Mouse (Mus musculus) midbrain, embryonic 12.5 days (tissue): Measurements from ENCODE around the gene Kcnip1. TPM values are rescaled to one million over a fixed set of nuclear protein-coding genes. Genes with fewer than 3 reads are reported as not detected.

Experiments used
- ATAC-seq: fragments of 200-750 bp; cut with Nextera tagmentation; 2 replicates; pipeline ENCODE4 v1.8.0; 2017; ENCODE audit warnings: low read depth, moderate TSS enrichment, moderate library complexity; ENCODE audit not compliant: low FRiP score
- H3K27ac ChIP-seq: fragments of 300-500 bp; sonication (generic); replicated peaks from 2 replicates; pipeline ENCODE4 v1.5.1; 2016; ENCODE audit warnings: mild to moderate bottlenecking
- H3K27me3 ChIP-seq: fragments of 300-500 bp; sonication (generic); 2 replicates; pipeline ENCODE4 v1.6.1; 2016; ENCODE audit warnings: mild to moderate bottlenecking
- H3K36me3 ChIP-seq: fragments of 300-500 bp; sonication (generic); 2 replicates; pipeline ENCODE4 v1.6.1; 2016
- H3K4me1 ChIP-seq: fragments of 300-500 bp; sonication (generic); 2 replicates; pipeline ENCODE4 v1.6.1; 2016
- H3K4me2 ChIP-seq: fragments of 300-500 bp; sonication (generic); replicated peaks from 2 replicates; pipeline ENCODE4 v1.6.1; 2016; ENCODE audit warnings: mild to moderate bottlenecking, moderate library complexity
- H3K4me3 ChIP-seq: fragments of 300-500 bp; sonication (generic); 2 replicates; pipeline ENCODE4 v1.5.1; 2016; ENCODE audit warnings: mild to moderate bottlenecking
- H3K9ac ChIP-seq: fragments of 300-500 bp; sonication (generic); replicated peaks from 2 replicates; pipeline ENCODE4 v1.6.1; 2016; ENCODE audit warnings: mild to moderate bottlenecking, moderate library complexity
- H3K9me3 ChIP-seq: fragments of 300-500 bp; sonication (generic); 2 replicates; pipeline ENCODE4 v1.6.1; 2016; ENCODE audit warnings: mild to moderate bottlenecking
- WGBS: fragments of 180-500 bp; shearing (Covaris S2); methylation state at CpG from one replicate; pipeline ENCODE4 v1.1.7; 2016; 5-methylcytosine and 5-hydroxymethylcytosine counted together
- polyA plus RNA-seq: library from polyadenylated mRNA; unstranded; fragments of >200 nt; fragmentation: Nextera tagmentation; extraction: Ambion mirVana; gene quantifications from 2 replicates; pipeline ENCODE4 v1.2.1, GENCODE M21; 2016

The Kcnip1 gene
- polyA plus RNA-seq, 1 experiment from 2014 or later, result 15.5 TPM

DNA sequence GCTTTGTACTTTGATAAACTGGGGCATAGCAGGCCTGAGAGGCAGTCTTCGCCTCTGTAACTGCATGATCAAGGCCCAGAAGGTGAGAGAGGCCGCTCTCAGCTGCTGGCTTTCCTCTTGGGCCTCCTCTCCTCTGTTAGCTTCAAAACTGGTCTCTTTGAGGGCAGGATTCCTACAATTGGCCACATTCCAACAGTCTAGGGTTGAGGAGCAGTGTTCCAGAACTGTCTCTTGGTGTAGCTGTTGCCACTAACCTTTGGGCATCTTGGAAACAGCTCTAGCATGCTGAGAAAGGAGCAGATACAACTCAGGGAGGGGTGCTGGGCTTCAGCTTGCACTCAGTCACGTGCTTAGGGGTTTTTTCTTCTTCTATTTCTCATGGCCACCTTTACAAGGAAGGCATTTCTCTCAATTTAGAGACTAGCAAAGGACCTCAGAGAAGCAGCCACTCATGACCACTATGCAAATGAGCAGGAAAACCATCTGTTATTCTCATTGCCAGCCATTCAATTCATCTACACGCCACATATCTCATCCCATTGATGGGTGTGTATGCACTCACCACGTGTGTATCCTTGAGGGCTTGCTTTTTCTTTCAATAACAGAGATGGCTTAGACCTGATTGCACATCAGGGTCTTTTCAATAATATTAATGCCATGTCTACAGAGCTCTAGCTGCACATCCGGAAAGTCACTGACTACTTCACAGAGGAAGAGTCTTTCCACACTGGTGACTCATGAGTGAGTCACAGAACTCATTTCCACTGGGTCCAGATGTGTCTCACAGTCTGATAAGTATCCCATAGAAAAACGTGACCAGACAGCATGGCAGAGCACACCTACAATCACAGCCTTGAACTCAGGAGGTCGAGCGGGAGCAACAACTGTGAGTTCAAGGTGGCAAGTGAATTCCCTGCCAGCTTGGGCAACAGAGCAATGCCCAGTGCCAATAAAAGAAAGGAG lies 225.7 kb downstream of the Kcnip1 start:
- Histone ChIP-seq H3K4me3 (no peak overlapping the region), H3K4me1 (peaks cover 8% of the 10 kb centered on the region), H3K27ac (no peak overlapping the region), H3K9me3 (no peaks in the 10 kb centered on the region), H3K36me3 (no peaks in the 10 kb centered on the region), H3K27me3 (no peaks in the 10 kb centered on the region), H3K4me2 (no peak overlapping the region), H3K9ac (no peak overlapping the region)
- 82% methylated on average over 9 of the region's 9 CpGs for WGBS
- no peak for ATAC-seq

DNA sequence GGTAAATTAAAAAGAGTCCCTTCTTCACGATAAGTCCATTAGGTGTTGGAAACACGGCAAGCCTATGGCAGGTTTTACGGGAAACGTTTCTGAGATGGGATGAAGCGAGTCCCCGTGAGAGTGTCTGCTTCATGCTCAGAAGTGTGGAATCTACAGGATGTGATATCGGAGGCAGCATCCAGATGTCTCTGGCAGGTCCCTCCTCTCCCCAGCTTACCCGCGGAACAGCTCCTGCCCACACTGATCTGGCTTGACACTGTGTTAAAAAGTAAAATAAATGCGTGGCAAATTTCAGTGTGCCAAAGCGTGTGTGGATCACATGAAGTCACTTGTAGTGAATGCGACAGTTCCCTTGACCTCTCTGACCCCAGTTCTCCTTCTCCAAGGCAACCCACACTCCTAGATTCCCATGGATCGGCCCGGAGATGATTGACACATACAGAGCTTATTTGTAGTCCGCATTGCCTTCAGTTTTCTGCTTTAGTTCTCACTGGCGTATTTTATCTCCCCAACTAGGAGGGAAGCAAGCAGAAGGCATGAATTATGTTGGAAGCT lies 231.7 kb downstream of the Kcnip1 start:
- Histone ChIP-seq H3K27me3 (no peaks in the 10 kb centered on the region), H3K9ac (no peak overlapping the region), H3K9me3 (no peaks in the 10 kb centered on the region), H3K4me1 (peaks cover 12% of the 10 kb centered on the region; the same call in 1 of the 2 replicates), H3K4me2 (no peak overlapping the region), H3K27ac (no peak overlapping the region), H3K4me3 (no peak overlapping the region), H3K36me3 (no peaks in the 10 kb centered on the region)
- no peak for ATAC-seq
- WGBS, result 74% methylated on average over 16 of the region's 16 CpGs

DNA sequence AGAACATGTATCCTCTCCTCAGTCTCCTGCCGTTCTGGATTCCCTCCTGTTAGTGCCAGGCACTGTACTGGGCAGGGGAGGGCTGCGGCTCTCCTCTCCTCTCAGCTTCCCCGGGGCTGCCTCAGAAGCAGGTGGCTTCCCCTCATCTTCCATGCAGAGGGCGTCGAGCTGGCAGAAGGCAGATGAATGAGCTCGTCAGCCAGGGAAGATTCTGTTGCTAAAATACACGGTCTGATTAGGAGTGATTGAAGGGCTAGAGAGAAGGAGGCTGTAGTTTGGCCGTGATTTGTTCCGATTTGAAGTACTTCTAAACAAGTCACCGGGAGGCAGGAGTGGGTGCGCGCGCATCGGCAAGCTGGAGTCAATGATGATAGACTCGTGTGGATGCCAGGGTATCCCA lies 236.3 kb downstream of the Kcnip1 start:
- Histone ChIP-seq H3K27ac (no peak overlapping the region), H3K4me2 (no peak overlapping the region), H3K9ac (no peak overlapping the region), H3K36me3 (no peaks in the 10 kb centered on the region), H3K4me3 (no peak overlapping the region), H3K9me3 (no peaks in the 10 kb centered on the region), H3K27me3 (no peaks in the 10 kb centered on the region), H3K4me1 (0 out of 2 replicates have a peak, but pooled peaks cover 11% of the 10 kb centered on the region)
- WGBS, result 66% methylated on average over 15 of the region's 15 CpGs
- ATAC-seq, result peak; percentile 50; the same call in 1 of the 2 replicates

DNA sequence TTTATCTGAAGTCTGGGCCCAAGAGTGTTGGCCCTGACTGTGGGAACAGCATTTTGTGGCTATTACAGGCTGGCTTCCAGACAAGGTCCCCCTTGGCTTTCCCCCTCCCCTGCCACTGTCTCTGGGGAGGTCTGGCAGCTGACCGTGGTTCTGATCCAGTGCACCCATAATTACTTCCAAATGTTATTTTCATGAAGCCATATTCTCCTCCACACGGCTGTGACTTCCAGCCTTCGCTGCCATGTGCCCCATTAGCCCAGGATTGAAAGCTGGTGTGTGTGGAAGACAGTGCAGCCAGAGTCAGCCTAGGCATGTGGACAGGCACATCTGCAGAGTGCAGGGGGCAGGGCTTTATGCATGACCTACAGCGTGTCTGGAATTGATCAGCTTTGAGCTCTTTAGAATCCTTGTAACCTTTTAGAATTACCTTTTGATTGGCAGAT lies 240.5 kb downstream of the Kcnip1 start:
- WGBS, result 48% methylated on average over 4 of the region's 4 CpGs
- no peaks in the 10 kb centered on the region for H3K27me3 ChIP-seq
- H3K4me2 ChIP-seq, result no peak overlapping the region
- H3K9ac ChIP-seq, result no peak overlapping the region
- ATAC-seq, result no peak
- no peak overlapping the region for H3K27ac ChIP-seq
- H3K9me3 ChIP-seq, result no peaks in the 10 kb centered on the region
- no peak overlapping the region for H3K4me3 ChIP-seq
- H3K36me3 ChIP-seq, result no peaks in the 10 kb centered on the region
- 0 out of 2 replicates have a peak, but pooled peaks cover 10% of the 10 kb centered on the region for H3K4me1 ChIP-seq

DNA sequence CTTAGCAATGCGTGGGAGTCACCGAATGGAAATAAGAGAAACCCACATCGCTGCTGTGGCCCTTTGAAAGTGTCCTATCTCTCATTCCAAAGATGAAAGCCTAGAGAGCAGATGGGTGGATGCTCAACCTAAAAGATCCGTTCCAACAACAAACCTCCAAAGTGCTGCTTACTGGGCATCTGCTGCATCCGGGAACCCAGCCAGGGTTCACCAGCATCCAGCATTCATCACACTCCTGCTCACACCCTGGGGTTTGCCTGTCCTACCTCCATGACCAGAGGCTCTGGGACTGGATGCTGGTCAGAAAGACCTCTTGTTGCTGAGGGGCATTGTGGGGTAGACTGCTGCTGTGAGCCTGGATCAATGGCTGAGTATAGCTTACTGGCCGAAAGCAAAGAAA lies 241.4 kb downstream of the Kcnip1 start:
- H3K4me1 ChIP-seq, result 0 out of 2 replicates have a peak, but pooled peaks cover 5% of the 10 kb centered on the region
- no peak for ATAC-seq
- no peak overlapping the region for H3K4me2 ChIP-seq
- H3K9me3 ChIP-seq, result no peaks in the 10 kb centered on the region
- no peaks in the 10 kb centered on the region for H3K27me3 ChIP-seq
- 93% methylated on average over 6 of the region's 6 CpGs for WGBS
- no peak overlapping the region for H3K27ac ChIP-seq
- H3K9ac ChIP-seq, result no peak overlapping the region
- H3K4me3 ChIP-seq, result no peak overlapping the region
- H3K36me3 ChIP-seq, result no peaks in the 10 kb centered on the region

DNA sequence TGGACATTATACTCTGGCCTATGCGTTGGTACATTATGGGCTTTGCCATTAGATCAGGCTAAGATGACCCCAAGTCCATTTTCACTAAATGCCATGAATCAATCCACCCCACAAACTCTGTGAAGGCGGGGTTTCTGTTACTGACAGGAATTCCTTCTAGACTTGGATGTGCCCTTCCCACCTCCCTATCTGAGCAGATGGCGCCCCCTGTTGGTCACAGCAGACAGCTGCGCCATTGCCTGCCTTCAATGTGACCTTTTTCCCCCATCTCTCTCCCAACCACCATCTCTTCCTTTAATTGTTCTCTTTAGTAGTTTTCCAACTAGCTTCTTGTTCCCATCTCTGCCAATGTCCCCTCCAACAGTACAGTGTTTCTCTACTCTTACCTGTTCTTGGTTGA lies 243.0 kb downstream of the Kcnip1 start:
- 87% methylated on average over 4 of the region's 4 CpGs for WGBS
- H3K36me3 ChIP-seq, result no peaks in the 10 kb centered on the region
- no peak overlapping the region for H3K4me2 ChIP-seq

DNA sequence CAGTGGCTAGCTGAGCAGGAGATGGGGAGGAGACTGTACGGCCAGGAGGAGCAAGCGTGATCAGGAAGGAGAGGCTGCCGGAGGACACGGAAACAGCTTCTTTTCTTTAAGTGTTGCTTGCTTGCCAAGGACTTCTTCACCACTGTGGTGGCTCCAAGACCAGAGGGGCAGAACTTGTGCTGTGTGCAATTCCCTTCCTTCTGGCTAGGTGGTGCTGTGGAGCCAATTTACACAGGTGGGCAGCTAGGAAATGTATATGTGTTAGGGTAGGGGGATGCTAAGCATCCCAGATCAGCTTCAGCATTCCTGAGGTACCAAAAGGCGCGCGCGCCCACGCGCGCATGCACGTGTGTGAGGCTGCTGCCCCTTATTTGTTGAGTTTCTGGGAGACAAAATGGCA lies 243.5 kb downstream of the Kcnip1 start:
- H3K9me3 ChIP-seq, result no peaks in the 10 kb centered on the region
- no peak overlapping the region for H3K4me2 ChIP-seq
- no peak overlapping the region for H3K27ac ChIP-seq
- H3K27me3 ChIP-seq, result no peaks in the 10 kb centered on the region
- H3K36me3 ChIP-seq, result no peaks in the 10 kb centered on the region
- no peak overlapping the region for H3K4me3 ChIP-seq
- H3K9ac ChIP-seq, result no peak overlapping the region
- WGBS, result 97% methylated on average over 12 of the region's 12 CpGs
- ATAC-seq, result no peak
- peaks cover 6% of the 10 kb centered on the region; the same call in 1 of the 2 replicates for H3K4me1 ChIP-seq

More for the DNA sequence above, 243.0 kb downstream of the Kcnip1 start:
- no peak overlapping the region for H3K4me3 ChIP-seq
- H3K9me3 ChIP-seq, result no peaks in the 10 kb centered on the region
- H3K4me1 ChIP-seq, result 0 out of 2 replicates have a peak, but pooled peaks cover 5% of the 10 kb centered on the region
- H3K9ac ChIP-seq, result no peak overlapping the region
- no peak for ATAC-seq
- no peaks in the 10 kb centered on the region for H3K27me3 ChIP-seq
- H3K27ac ChIP-seq, result no peak overlapping the region

DNA sequence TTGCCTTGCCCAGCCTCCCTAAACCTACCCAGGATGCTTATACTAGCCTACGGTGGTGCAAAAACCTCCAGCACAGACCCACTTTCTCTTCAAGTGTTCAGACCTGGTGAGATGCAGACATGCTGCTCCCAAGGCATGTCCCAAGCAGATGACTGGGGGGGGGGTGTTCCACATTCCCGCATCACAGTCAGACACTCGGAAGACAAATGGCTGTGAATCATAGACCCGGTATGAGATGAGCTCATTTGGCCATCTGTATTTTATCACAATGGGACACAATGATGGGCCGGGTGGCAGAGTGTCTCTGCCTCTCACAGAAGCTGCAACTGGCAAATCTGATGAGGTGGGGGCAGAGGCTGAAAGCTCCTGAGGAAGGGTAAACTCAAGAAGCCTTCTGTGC lies 244.2 kb downstream of the Kcnip1 start:
- WGBS, result 88% methylated on average over 5 of the region's 5 CpGs
- H3K9me3 ChIP-seq, result no peaks in the 10 kb centered on the region
- H3K27ac ChIP-seq, result no peak overlapping the region
- H3K4me2 ChIP-seq, result no peak overlapping the region
- peaks cover 8% of the 10 kb centered on the region; the same call in 1 of the 2 replicates for H3K4me1 ChIP-seq
- H3K36me3 ChIP-seq, result no peaks in the 10 kb centered on the region
- H3K4me3 ChIP-seq, result no peak overlapping the region
- no peak overlapping the region for H3K9ac ChIP-seq
- ATAC-seq, result no peak
- H3K27me3 ChIP-seq, result no peaks in the 10 kb centered on the region

DNA sequence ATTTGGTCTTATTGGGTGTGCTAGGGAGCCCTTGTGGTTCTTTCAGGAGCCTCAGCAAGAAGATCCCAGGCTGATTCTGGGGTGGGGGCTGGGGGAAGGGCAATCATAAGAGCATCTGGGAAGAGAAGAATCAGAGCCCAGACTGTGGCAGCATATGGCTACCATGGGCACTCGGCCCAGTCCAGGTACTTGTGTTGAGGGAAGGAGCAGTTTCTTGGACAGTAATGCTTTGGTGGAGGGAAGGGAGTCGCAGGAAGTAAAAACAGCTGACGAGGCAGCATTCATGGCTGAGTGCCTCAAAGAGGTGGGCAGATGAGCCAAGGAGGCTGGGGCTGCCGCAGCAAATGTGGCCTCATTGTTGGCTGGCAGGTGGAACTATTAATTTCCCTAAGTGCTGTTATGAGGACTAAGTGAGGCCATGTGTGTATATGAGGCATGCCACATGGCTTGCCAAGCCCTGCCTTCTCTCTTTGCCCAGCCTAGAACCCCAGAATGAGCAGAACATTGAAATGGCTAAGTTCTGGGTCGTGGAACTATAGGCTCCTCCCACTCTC lies 245.5 kb downstream of the Kcnip1 start:
- 89% methylated on average over 5 of the region's 5 CpGs for WGBS

DNA sequence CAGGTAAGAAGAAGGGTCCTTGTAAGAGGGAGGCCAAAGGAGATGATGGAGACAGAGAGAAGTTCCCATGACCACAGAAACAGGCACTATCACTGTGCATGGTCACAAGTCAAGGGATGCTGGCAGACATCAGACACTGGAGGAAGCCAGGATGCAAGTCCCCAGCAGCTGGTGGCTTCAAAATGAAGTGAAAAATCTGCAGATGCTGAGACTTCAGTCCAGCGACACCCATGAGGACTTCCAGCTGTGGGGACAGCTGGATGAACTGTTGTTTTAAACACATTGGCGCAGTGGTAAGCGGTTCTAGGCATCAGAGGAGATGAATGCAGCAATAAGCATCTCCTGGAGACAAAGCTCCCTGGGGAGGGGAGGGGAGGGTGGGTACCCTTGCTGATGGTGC lies 246.6 kb downstream of the Kcnip1 start:
- Histone ChIP-seq H3K4me2 (no peak overlapping the region), H3K27me3 (no peaks in the 10 kb centered on the region), H3K4me1 (peaks cover 7% of the 10 kb centered on the region; the same call in 1 of the 2 replicates), H3K9ac (no peak overlapping the region), H3K27ac (no peak overlapping the region), H3K4me3 (no peak overlapping the region), H3K9me3 (no peaks in the 10 kb centered on the region), H3K36me3 (no peaks in the 10 kb centered on the region)
- WGBS, result 95% methylated on average over 3 of the region's 3 CpGs
- ATAC-seq, result no peak

More for the DNA sequence above, 245.5 kb downstream of the Kcnip1 start:
- Histone ChIP-seq H3K36me3 (no peaks in the 10 kb centered on the region), H3K4me2 (no peak overlapping the region), H3K9ac (no peak overlapping the region), H3K4me1 (peaks cover 7% of the 10 kb centered on the region; the same call in 1 of the 2 replicates), H3K27ac (no peak overlapping the region), H3K9me3 (no peaks in the 10 kb centered on the region), H3K27me3 (no peaks in the 10 kb centered on the region), H3K4me3 (no peak overlapping the region)
- ATAC-seq, result no peak

DNA sequence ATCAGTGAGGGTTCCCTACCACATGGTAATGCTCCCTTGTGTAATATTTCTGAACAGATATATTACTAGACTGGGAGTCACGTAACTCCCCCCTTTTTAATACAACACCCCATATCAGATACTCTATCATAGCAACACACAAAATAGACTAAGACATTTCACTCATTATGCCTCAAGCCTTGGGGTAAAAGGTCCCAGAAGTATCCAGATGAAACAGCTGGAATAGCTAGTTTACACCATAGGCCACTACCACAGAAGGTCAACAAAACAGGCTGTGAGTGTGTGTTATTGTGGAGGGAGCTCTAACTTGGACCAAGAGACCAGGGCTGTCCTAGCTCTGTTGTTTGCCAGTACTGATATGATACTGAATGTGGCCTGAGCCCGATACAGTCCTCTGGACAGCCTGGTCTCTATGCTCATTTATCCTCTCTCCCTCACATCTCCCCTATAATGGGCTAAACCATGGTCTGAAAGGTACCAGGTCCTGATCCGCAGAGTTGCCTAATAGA lies 247.1 kb downstream of the Kcnip1 start:
- no peak overlapping the region for H3K4me3 ChIP-seq
- no peaks in the 10 kb centered on the region for H3K27me3 ChIP-seq
- WGBS, result 92% methylated on average over 3 of the region's 3 CpGs
- no peak for ATAC-seq
- no peak overlapping the region for H3K9ac ChIP-seq
- no peak overlapping the region for H3K27ac ChIP-seq
- no peaks in the 10 kb centered on the region for H3K9me3 ChIP-seq
- H3K4me1 ChIP-seq, result peaks cover 7% of the 10 kb centered on the region; the same call in 1 of the 2 replicates
- no peak overlapping the region for H3K4me2 ChIP-seq
- no peaks in the 10 kb centered on the region for H3K36me3 ChIP-seq

DNA sequence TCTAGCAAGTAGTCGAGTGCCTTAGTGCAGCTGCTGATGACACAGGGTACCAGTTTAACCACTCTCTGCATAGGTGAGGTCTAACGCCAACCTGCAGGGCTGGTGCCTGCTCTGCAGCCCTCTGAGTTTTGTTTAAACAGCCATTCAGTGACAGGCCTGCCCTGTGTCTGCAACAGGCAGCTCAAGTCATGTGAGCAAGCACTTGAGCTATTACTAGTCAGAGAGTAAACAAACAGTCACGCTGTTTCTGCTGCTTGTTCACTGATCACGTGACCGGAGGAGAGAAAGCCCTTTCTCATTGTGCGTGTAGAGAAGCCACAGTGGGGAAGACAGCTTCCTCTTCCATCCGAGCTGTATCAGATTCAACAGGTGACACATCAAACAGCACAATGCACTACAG lies 248.5 kb downstream of the Kcnip1 start:
- H3K9ac ChIP-seq, result no peak overlapping the region
- WGBS, result 46% methylated on average over 7 of the region's 7 CpGs
- no peak overlapping the region for H3K4me3 ChIP-seq
- H3K27ac ChIP-seq, result no peak overlapping the region
- ATAC-seq, result 0 out of 2 replicates have a peak, but pooled peaks have one; percentile 9
- H3K4me2 ChIP-seq, result no peak overlapping the region
- H3K9me3 ChIP-seq, result no peaks in the 10 kb centered on the region
- H3K36me3 ChIP-seq, result no peaks in the 10 kb centered on the region
- H3K27me3 ChIP-seq, result no peaks in the 10 kb centered on the region
- H3K4me1 ChIP-seq, result peaks cover 7% of the 10 kb centered on the region; the same call in 1 of the 2 replicates
